Mouse (Mus musculus): ENCODE measurements around the gene Prss22.

- no peak for TF ChIP-seq POLR2A (IDR thresholded peaks at IDR 0.05; ENCODE audit: control insufficient read depth, low read depth, low read length)
- TF ChIP-seq CTCF (IDR thresholded peaks at IDR 0.05; ENCODE audit: control insufficient read depth, insufficient read depth, insufficient replicate concordance, low read depth, low read length), result no peak
Observed at GRCm38 (mm10) chr17:23994667-23995066, 3.2 kb downstream of the Prss22 start.
